Mouse (Mus musculus) liver, adult 2 months (tissue): ENCODE measurements around the gene Gldc. TPM values are rescaled to one million over a fixed set of nuclear protein-coding genes. Genes with fewer than 3 reads are reported as not detected.

ENCODE experiments used
- DNase-seq: peaks from one replicate; pipeline ENCODE4 v3.0.0-alpha.2; 2011; ENCODE audit warnings: low read depth, low spot score; ENCODE audit errors: extremely low read depth
- H3K27ac ChIP-seq: fragments of 200-500 bp; replicated peaks from 2 replicates; pipeline ENCODE4 v1.5.1; 2012; ENCODE audit warnings: low read depth, mild to moderate bottlenecking, control low read depth, inconsistent platforms, low read length; ENCODE audit not compliant: insufficient read depth
- H3K27me3 ChIP-seq: fragments of 200-500 bp; 2 replicates; pipeline ENCODE4 v1.6.1; 2012; ENCODE audit warnings: mild to moderate bottlenecking, moderate library complexity, low read length, inconsistent platforms; ENCODE audit not compliant: control insufficient read depth, insufficient read depth
- H3K36me3 ChIP-seq: fragments of 200-500 bp; 2 replicates; pipeline ENCODE4 v1.6.1; 2012; ENCODE audit warnings: low read length, inconsistent platforms; ENCODE audit not compliant: control insufficient read depth, insufficient read depth
- H3K4me1 ChIP-seq: fragments of 200-500 bp; 2 replicates; pipeline ENCODE4 v1.6.1; 2011; ENCODE audit warnings: low read length; ENCODE audit not compliant: control insufficient read depth, insufficient read depth
- H3K4me3 ChIP-seq: fragments of 200-500 bp; 2 replicates; pipeline ENCODE4 v1.5.1; 2011; ENCODE audit warnings: low read depth, mild to moderate bottlenecking, control low read depth, low read length, moderate library complexity; ENCODE audit not compliant: insufficient read depth
- H3K79me2 ChIP-seq: fragments of 200-500 bp; 2 replicates; pipeline ENCODE4 v1.6.1; 2012; ENCODE audit warnings: inconsistent platforms, mild to moderate bottlenecking, low read length, moderate library complexity; ENCODE audit not compliant: control insufficient read depth, insufficient read depth
- H3K9ac ChIP-seq: fragments of 200-500 bp; 2 replicates; pipeline ENCODE4 v1.6.1; 2012; ENCODE audit warnings: low read depth, mild to moderate bottlenecking, control low read depth, inconsistent platforms, low read length
- CTCF ChIP-seq: fragments of 200-500 bp; IDR thresholded peaks from 2 replicates; pipeline ENCODE4 v1.5.1; 2011; ENCODE audit warnings: low read depth, low read length, control low read depth
- POLR2A ChIP-seq: fragments of 200-500 bp; IDR thresholded peaks from 2 replicates; pipeline ENCODE4 v1.6.1; 2011; ENCODE audit warnings: low read length, control low read depth; ENCODE audit not compliant: insufficient read depth; ENCODE audit errors: extremely low read depth
- WGBS: fragments of 180-500 bp; shearing (Covaris S2); methylation state at CpG from one replicate; pipeline ENCODE4 v1.1.7; 2018; 5-methylcytosine and 5-hydroxymethylcytosine counted together
- polyA plus RNA-seq: library from polyadenylated mRNA; depleted of rRNA; stranded (reverse); fragments of >200 nt; gene quantifications from 2 replicates; pipeline ENCODE4 v1.2.3, GENCODE M21; 2012
- total RNA-seq: library from RNA; depleted of rRNA; stranded (reverse); fragments of >200 nt; gene quantifications from 2 replicates; pipeline ENCODE4 v1.2.3, GENCODE M21; 2014

Gldc gene
- total and polyA plus RNA-seq, 2 experiments, result 64.2 to 94.1 TPM

DNA sequence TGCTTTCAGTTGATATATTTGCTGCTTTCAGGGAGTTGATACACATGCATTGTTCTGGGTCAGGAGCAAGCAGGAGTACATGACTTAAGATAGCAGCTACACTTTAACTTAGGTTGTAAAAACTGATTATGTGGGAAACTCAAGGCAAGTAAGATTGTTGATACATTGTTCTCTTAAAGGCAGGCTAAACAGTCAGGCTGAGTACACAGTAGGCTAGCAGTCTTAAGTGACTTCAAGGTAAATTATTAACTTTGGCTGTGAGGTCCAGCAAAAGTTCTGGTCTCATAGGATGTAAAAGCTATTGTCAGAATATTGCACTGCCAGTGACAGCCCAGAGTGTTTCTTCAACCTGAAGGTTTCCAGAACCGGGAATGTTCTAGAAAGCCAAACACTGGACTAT, 31.8 kb upstream of the Gldc start:
- Histone ChIP-seq H3K27ac (no peak overlapping the region), H3K4me3 (no peak overlapping the region), H3K9ac (no peak overlapping the region), H3K79me2 (no peaks in the 10 kb centered on the region), H3K36me3 (no peaks in the 10 kb centered on the region), H3K27me3 (no peaks in the 10 kb centered on the region), H3K4me1 (peaks cover 2% of the 10 kb centered on the region; the same call in 1 of the 2 replicates)
- TF ChIP-seq CTCF, result no peak
- TF ChIP-seq POLR2A, result no peak
- peak; percentile 60 for DNase-seq
- WGBS, result 25% methylated on average over 1 of the region's 1 CpGs

DNA sequence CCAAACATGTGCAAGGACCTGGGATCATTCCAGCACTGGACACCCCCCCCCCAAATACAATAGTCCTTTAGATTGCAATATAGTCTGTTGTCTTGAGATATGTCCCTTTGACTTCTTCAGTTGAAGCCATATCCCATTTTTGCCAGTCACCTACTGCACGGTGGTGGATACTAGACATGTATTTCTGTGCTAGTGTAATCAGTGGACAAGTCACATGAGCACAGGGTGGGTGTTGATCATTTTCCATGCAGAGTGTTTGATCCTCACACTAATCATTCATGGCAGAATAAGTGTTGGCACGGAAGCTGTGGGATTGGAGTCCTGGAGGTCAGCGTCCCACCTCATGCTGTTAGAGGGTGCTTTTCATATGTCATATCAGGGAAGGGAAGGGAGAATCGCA, 30.6 kb upstream of the Gldc start:
- 82% methylated on average over 4 of the region's 4 CpGs for WGBS
- no peak overlapping the region for H3K4me3 ChIP-seq
- no peaks in the 10 kb centered on the region for H3K36me3 ChIP-seq
- peaks cover 7% of the 10 kb centered on the region for H3K4me1 ChIP-seq
- DNase-seq, result no peak
- TF ChIP-seq CTCF, result no peak
- no peaks in the 10 kb centered on the region for H3K79me2 ChIP-seq
- no peaks in the 10 kb centered on the region for H3K27me3 ChIP-seq
- no peak overlapping the region for H3K9ac ChIP-seq
- H3K27ac ChIP-seq, result no peak overlapping the region

DNA sequence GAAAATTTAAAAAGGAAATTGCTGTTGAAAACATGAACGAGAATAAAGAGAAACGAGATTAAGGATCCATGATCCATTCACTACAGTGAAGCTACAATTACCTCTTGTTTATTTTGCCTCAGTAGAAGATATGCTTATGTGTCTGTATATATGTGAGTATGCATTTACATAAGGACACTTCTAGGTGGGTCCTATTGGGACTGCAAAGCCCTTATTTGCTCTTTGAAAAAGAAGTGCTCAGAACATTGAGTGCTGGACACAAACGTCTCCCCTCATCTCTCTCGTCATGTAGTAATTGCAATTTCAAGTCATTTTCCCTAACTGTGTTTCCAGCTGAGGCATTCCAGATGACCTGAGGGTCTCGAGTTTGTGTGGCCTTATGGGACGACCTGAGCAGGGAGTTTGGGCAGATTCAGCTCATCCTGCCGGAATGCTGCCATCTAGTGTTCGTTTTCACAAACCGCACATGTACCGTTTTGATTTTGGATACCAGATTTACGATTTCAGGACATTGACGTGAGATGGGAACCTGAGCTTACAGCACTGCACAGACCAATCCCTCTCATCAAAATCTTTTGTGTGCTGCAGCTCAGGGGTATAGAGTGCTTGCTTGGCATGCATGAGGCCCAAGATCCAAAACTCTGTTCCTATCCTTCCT, 30.1 kb upstream of the Gldc start:
- Histone ChIP-seq H3K4me3 (no peak overlapping the region), H3K9ac (no peak overlapping the region), H3K4me1 (peaks cover 7% of the 10 kb centered on the region), H3K36me3 (no peaks in the 10 kb centered on the region), H3K79me2 (no peaks in the 10 kb centered on the region), H3K27me3 (no peaks in the 10 kb centered on the region), H3K27ac (no peak overlapping the region)
- WGBS, result 19% methylated on average over 12 of the region's 12 CpGs
- no peak for TF ChIP-seq POLR2A
- peak; percentile 85 for TF ChIP-seq CTCF
- DNase-seq, result peak; percentile 69

DNA sequence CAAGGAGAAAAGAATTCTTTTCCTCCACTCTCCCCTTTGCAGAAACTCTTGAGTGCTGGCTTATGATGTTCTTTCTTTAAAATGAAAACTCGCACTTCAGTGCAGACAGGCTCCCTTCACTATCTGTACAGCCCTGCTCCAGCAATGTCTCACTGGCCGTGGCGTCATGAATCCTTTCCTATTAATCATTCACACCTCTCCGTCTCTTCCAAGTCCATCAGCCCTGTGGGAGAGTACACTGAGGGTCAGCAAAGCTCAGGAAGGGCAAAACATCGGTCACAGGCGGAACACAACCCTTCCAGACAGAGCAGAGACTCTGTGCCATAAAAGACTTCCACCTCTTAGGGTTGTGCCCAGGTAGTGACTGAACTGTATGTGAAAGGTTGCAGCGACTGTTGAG, 26.9 kb upstream of the Gldc start:
- 19% methylated on average over 7 of the region's 7 CpGs for WGBS
- peaks cover 7% of the 10 kb centered on the region for H3K4me1 ChIP-seq
- DNase-seq, result peak; percentile 92
- no peaks in the 10 kb centered on the region for H3K27me3 ChIP-seq
- peak overlapping the region; percentile 7; the same call in 1 of the 2 replicates for H3K9ac ChIP-seq
- H3K79me2 ChIP-seq, result no peaks in the 10 kb centered on the region
- H3K4me3 ChIP-seq, result no peak overlapping the region
- no peak for TF ChIP-seq CTCF
- no peak for TF ChIP-seq POLR2A
- H3K36me3 ChIP-seq, result no peaks in the 10 kb centered on the region
- peak overlapping the region; percentile 41 for H3K27ac ChIP-seq

DNA sequence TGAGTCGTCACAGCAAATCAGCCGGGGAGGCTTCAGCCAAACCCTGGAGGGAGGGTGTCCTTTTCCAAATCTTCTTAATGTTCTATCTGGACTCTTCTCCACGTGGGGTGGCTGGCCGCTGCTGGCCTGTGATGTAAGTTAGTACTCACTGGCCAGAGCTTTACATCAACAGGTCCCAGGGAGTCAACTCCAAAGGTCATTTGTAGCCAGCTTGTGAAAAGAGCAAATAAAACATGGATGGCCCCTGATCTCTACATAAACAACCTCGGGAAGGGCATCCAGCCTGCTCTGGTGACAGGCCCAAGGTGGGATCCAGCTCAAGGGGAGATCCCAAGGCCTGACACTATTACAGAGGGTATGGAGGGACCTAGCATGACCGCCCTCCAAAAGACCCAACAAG, 19.8 kb upstream of the Gldc start:
- WGBS, result 24% methylated on average over 6 of the region's 6 CpGs
- Histone ChIP-seq H3K4me1 (no peaks in the 10 kb centered on the region), H3K27me3 (no peaks in the 10 kb centered on the region), H3K36me3 (no peaks in the 10 kb centered on the region), H3K79me2 (no peaks in the 10 kb centered on the region), H3K27ac (peak overlapping the region; percentile 24), H3K9ac (no peak overlapping the region), H3K4me3 (no peak overlapping the region)
- TF ChIP-seq POLR2A (no peak), CTCF (no peak)
- peak; percentile 96 for DNase-seq

DNA sequence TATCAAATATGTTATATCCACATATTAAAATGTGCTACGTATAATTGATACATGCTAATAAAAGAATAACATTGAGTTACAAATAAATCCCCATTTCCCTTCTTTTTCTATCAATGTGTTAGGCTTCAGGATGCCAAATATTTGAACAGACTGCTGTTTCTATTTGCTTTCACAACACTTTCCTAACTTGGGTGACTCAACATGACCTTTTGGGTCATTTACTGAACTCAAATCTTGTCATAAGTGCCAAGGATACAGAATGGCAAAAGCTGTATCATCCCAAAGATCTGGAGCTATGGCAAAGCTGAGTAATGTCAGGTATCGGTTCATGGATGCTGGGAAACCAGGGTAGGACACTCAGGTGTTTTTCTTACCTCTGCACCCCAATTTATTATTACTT, 12.0 kb upstream of the Gldc start:
- no peak overlapping the region for H3K27ac ChIP-seq
- 22% methylated on average over 2 of the region's 2 CpGs for WGBS
- no peak overlapping the region for H3K9ac ChIP-seq
- peaks cover 1% of the 10 kb centered on the region; the same call in 1 of the 2 replicates for H3K4me1 ChIP-seq
- peak; percentile 98 for DNase-seq
- no peaks in the 10 kb centered on the region for H3K36me3 ChIP-seq
- TF ChIP-seq CTCF, result no peak
- no peak for TF ChIP-seq POLR2A
- no peak overlapping the region for H3K4me3 ChIP-seq
- H3K79me2 ChIP-seq, result no peaks in the 10 kb centered on the region
- H3K27me3 ChIP-seq, result no peaks in the 10 kb centered on the region; the same call in 1 of the 2 replicates
